Mouse (Mus musculus) adrenal gland, postnatal 25 days (tissue): ENCODE data around the gene Vmn1r208. TPM values are rescaled to one million over a fixed set of nuclear protein-coding genes. Genes with fewer than 3 reads are reported as not detected.
"Not testable (repeated sequence)": the region's sequence is repeated elsewhere in the genome, so short reads cannot be mapped to it uniquely, and the experiment has no call there.

Experiments used
- DNase-seq: peaks from one replicate; pipeline ENCODE4 v3.0.0; 2021; ENCODE audit warnings: mixed read lengths
- long read RNA-seq: library from polyadenylated mRNA; stranded (forward); transcript quantifications from one replicate; pipeline ENCODE4 v2.0.0, GENCODE M21; 2021
- total RNA-seq: library from RNA; stranded (reverse); gene quantifications from 2 replicates; pipeline ENCODE4 v1.2.3, GENCODE M21; 2021

The Vmn1r208 gene
- total RNA-seq, result not detected in 2 replicates
- long read RNA-seq, result 0 reads

DNA sequence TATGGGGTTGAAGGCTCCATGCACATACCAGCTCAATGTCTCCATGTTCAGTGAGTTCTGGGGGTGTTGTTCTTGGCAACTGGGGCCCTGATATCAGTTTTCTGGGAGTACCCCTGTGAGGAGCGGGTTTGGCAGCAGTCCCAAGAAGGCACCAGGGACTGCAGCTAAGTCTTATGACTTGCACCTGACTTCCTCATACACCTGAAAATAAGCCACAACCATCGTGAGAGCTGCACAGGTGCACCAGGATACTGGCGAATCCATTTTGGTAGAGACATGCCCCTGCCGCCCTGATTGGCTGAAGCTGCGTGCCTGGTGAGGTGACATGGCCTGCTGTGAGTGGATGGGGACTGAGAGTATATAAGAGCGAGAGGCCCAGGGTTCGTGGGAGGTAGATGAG lies at the start of gene Vmn1r208:
Gene Vmn1r208 (minus strand): TSS at position 101 of the 400 bp plus-strand sequence.
- not testable (repeated sequence) for DNase-seq

DNA sequence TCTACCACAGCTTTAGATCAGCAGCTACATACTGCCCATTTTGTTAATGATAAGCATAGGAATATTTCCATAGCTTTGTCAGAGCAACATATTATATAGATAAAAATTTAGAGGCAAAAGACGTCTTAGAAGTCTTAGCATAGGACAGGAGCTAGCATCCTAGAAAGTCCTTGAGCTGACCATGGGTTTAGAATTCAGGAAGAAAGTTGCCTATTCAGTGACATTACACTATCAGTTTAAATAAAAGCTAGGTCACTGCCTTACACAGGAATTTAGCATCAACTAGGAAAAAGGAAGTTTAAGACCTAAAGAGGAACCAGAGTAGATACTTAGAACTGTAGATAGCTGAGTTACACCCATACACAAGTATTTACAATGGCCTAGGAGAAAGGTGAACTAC lies 44.4 kb upstream of the Vmn1r208 start:
- DNase-seq, result not testable (repeated sequence)

- not testable (repeated sequence) for DNase-seq
Observed at GRCm38 (mm10) chr13:22809582-22809981, 32.4 kb upstream of the Vmn1r208 start, which contains the start of gene Vmn1r209. Gene Vmn1r209 (minus strand): TSS chr13:22809682.

DNA sequence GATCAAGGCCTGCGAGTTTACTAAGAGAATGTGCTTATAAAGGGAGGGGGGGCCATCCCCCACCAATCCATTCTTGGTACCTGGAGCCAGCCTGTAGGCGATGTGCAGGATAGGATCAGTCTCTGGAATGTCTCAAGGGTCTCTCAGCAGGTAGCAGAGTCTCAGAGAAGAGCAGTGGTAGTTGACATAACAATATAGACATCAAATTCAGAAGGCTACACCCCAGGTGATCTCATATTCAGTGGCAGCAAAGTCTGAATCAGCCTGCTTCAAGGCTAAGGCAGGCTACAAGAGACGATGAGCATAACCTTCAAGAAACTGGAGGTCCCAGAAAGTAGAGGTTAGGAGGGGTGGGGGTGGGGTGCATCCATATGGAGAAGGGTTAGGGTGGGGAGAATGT lies 10.9 kb upstream of the Vmn1r208 start:
- not testable (repeated sequence) for DNase-seq

GRCm38 (mm10) chr13:22784159-22784558 lies 7.0 kb upstream of the Vmn1r208 start:
- DNase-seq, result not testable (repeated sequence)

DNA sequence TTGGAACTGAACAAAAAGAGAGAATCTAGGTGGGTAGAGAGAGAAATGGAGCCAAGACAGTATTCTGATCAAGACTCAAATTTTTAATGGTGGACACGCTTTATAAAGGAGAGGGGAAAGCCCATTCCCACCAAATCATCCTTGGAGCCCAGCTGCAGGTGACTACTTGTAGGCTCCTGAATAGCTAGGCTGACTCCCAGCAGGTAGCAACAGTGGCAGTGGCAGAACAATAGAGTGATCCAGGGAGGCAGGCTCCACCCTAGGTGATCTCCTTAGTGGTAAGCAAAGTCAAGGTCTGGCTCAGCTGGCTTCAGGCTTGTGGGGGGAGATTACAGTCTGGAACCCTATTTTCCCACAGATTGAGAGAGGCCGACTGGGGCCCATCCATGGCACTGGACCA lies 5.6 kb downstream of the Vmn1r208 start:
- DNase-seq, result not testable (repeated sequence)

DNA sequence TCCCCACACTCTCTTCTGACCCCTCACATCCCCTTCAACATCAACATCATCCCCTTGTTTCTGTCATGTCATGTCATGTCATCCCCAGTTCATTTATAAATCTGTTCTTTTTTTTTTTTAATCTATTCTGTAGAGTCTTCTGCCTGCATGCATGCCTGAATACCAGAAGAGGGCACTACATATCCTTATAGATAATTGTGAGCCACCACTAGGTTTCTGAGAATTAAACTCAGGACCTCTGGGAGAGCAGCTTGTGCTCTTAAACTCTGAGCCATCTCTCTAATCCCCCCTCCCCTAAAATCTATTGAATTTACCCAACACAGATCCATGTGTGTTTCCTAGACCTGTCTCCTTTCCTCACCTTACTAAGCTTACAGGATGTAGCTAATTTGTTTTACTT lies 29.7 kb downstream of the Vmn1r208 start:
- DNase-seq, result no peak

DNA sequence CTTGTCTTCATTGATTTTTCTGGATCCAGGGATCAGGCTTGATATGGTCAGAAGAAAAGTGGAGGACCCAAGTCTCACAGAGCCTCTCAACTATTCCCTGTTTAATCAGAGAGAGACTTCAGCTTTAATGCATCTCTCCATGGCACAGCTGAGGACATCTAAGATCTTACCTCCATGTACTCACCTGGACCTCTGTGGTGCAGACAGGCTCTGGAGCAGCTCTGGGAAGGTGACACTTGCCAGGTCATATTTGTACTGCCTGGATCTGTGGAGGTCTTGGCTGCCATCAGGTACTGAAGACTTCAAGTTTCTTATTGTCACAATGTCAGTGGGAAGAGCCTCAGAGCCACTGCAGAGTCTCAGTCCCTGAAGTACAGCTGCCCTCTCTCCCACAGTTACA lies 47.7 kb downstream of the Vmn1r208 start, which contains the start of gene Vmn1r207-ps:
Gene Vmn1r207-ps (minus strand): TSS at position 101 of the 400 bp plus-strand sequence.
- DNase-seq, result not testable (repeated sequence)

Other genes with a start within 250 kb of the Vmn1r208 start
- not detected in 2 replicates for gene Vmn1r204, start 224.2 kb downstream of the Vmn1r208 start, total RNA-seq
- gene Vmn1r205, start 184.4 kb downstream of the Vmn1r208 start, total RNA-seq, result not detected in 2 replicates
- not detected in 2 replicates for gene Vmn1r206, start 153.1 kb downstream of the Vmn1r208 start, total RNA-seq
- not detected in 2 replicates for gene Vmn1r207-ps, start 47.8 kb downstream of the Vmn1r208 start, total RNA-seq
- 0.06 TPM in 1 of 2 replicates, not detected in the other for gene Vmn1r209, start 32.3 kb upstream of the Vmn1r208 start, total RNA-seq
- gene Vmn1r210, start 53.9 kb upstream of the Vmn1r208 start, total RNA-seq, result not detected in 2 replicates
- gene Vmn1r211, start 80.2 kb upstream of the Vmn1r208 start, total RNA-seq, result not detected in 2 replicates
- gene Vmn1r212, start 106.8 kb upstream of the Vmn1r208 start, total RNA-seq, result not detected in 2 replicates
- gene Vmn1r213, start 230.3 kb upstream of the Vmn1r208 start, total RNA-seq, result not detected in 2 replicates